Mouse (Mus musculus): Measurements from ENCODE around the gene Mtor.
A peak's percentile ranks its signal among the peaks of the same experiment; 100 is the strongest.

Mtor gene

GRCm38 (mm10) chr4:148448179-148448852, at the start of gene Mtor:
Mtor (plus strand) TSS chr4:148448611.
- peak; percentile 97 for DNase-seq (ENCODE audit: low read depth)

- no peak for DNase-seq (ENCODE audit: low read depth)
Measured at GRCm38 (mm10) chr4:148399437-148400094, 48.8 kb upstream of the Mtor start.

GRCm38 (mm10) chr4:148403402-148403801, 45.0 kb upstream of the Mtor start:
- no peak for DNase-seq (ENCODE audit: low read depth)

- DNase-seq (ENCODE audit: low read depth) = no peak
Measured at GRCm38 (mm10) chr4:148404748-148405147, 43.7 kb upstream of the Mtor start.

GRCm38 (mm10) chr4:148405255-148405788, 43.1 kb upstream of the Mtor start:
- DNase-seq (ENCODE audit: low read depth) = no peak

GRCm38 (mm10) chr4:148408256-148408975, 40.0 kb upstream of the Mtor start:
- no peak for DNase-seq (ENCODE audit: low read depth)

- no peak for DNase-seq (ENCODE audit: low read depth)
Measured at GRCm38 (mm10) chr4:148415575-148415974, 32.8 kb upstream of the Mtor start.

GRCm38 (mm10) chr4:148417074-148417526, 31.3 kb upstream of the Mtor start:
- no peak for DNase-seq (ENCODE audit: low read depth)

GRCm38 (mm10) chr4:148417559-148417958, 30.9 kb upstream of the Mtor start:
- DNase-seq (ENCODE audit: low read depth) = no peak

- no peak for DNase-seq (ENCODE audit: low read depth)
Measured at GRCm38 (mm10) chr4:148426950-148427850, 21.2 kb upstream of the Mtor start.

GRCm38 (mm10) chr4:148428544-148428943, 19.9 kb upstream of the Mtor start:
- DNase-seq (ENCODE audit: low read depth) = no peak

GRCm38 (mm10) chr4:148429121-148429520, 19.3 kb upstream of the Mtor start:
- no peak for DNase-seq (ENCODE audit: low read depth)

GRCm38 (mm10) chr4:148429686-148430085, 18.7 kb upstream of the Mtor start:
- DNase-seq (ENCODE audit: low read depth) = no peak

- DNase-seq (ENCODE audit: low read depth) = no peak
Measured at GRCm38 (mm10) chr4:148430880-148431519, 17.4 kb upstream of the Mtor start.

- no peak for DNase-seq (ENCODE audit: low read depth)
Measured at GRCm38 (mm10) chr4:148432488-148432887, 15.9 kb upstream of the Mtor start.

GRCm38 (mm10) chr4:148433336-148433735, 15.1 kb upstream of the Mtor start:
- DNase-seq (ENCODE audit: low read depth) = no peak

- DNase-seq (ENCODE audit: low read depth) = no peak
Measured at GRCm38 (mm10) chr4:148433813-148434212, 14.6 kb upstream of the Mtor start.

GRCm38 (mm10) chr4:148434554-148434953, 13.9 kb upstream of the Mtor start:
- no peak for DNase-seq (ENCODE audit: low read depth)

- no peak for DNase-seq (ENCODE audit: low read depth)
Measured at GRCm38 (mm10) chr4:148435106-148435505, 13.3 kb upstream of the Mtor start.

- no peak for DNase-seq (ENCODE audit: low read depth)
Measured at GRCm38 (mm10) chr4:148435657-148436330, 12.6 kb upstream of the Mtor start.

GRCm38 (mm10) chr4:148441931-148442330, 6.5 kb upstream of the Mtor start:
- no peak for DNase-seq (ENCODE audit: low read depth)

All from fibroblast of lung, adult 2 months (primary cell).